Mouse (Mus musculus) testis, adult 2 months (tissue): Measurements from ENCODE around the gene Kars. TPM values are rescaled to one million over a fixed set of nuclear protein-coding genes. Genes with fewer than 3 reads are reported as not detected.
A peak's percentile ranks its signal among the peaks of the same experiment; 100 is the strongest.

Source experiments
- H3K27ac ChIP-seq: fragments of 200-500 bp; 2 replicates; pipeline ENCODE4 v1.5.1; 2012; ENCODE audit warnings: low read depth, low read length; ENCODE audit not compliant: control insufficient read depth, insufficient read depth
- H3K27me3 ChIP-seq: fragments of 200-500 bp; 2 replicates; pipeline ENCODE4 v1.6.1; 2012; ENCODE audit warnings: mild to moderate bottlenecking, low read length, moderate library complexity; ENCODE audit not compliant: control insufficient read depth, insufficient read depth
- H3K36me3 ChIP-seq: fragments of 200-500 bp; 2 replicates; pipeline ENCODE4 v1.6.1; 2012; ENCODE audit warnings: mild to moderate bottlenecking, low read length; ENCODE audit not compliant: control insufficient read depth, insufficient read depth
- H3K4me1 ChIP-seq: fragments of 200-500 bp; 2 replicates; pipeline ENCODE4 v1.6.1; 2012; ENCODE audit warnings: low read length; ENCODE audit not compliant: control insufficient read depth, insufficient read depth
- H3K4me3 ChIP-seq: fragments of 200-500 bp; 2 replicates; pipeline ENCODE4 v1.5.1; 2012; ENCODE audit warnings: low read depth, mild to moderate bottlenecking, low read length, moderate library complexity, mixed read lengths; ENCODE audit not compliant: control insufficient read depth
- CTCF ChIP-seq: fragments of 200-500 bp; IDR thresholded peaks from 2 replicates; pipeline ENCODE4 v1.5.1; 2012; ENCODE audit warnings: low read depth, mild to moderate bottlenecking, inconsistent platforms, low read length, moderate library complexity; ENCODE audit not compliant: control insufficient read depth, insufficient read depth, insufficient replicate concordance
- POLR2A ChIP-seq: fragments of 200-500 bp; IDR thresholded peaks from 2 replicates; pipeline ENCODE4 v1.6.1; 2012; ENCODE audit warnings: low read depth, mild to moderate bottlenecking, inconsistent platforms, low read length, moderate library complexity; ENCODE audit not compliant: control insufficient read depth
- polyA plus RNA-seq: library from polyadenylated mRNA; depleted of rRNA; stranded (reverse); fragments of >200 nt; gene quantifications from 2 replicates; pipeline ENCODE4 v1.2.3, GENCODE M21; 2012; rRNA removed

The Kars gene
- 59.9 and 60.4 TPM in 2 replicates for polyA plus RNA-seq

DNA sequence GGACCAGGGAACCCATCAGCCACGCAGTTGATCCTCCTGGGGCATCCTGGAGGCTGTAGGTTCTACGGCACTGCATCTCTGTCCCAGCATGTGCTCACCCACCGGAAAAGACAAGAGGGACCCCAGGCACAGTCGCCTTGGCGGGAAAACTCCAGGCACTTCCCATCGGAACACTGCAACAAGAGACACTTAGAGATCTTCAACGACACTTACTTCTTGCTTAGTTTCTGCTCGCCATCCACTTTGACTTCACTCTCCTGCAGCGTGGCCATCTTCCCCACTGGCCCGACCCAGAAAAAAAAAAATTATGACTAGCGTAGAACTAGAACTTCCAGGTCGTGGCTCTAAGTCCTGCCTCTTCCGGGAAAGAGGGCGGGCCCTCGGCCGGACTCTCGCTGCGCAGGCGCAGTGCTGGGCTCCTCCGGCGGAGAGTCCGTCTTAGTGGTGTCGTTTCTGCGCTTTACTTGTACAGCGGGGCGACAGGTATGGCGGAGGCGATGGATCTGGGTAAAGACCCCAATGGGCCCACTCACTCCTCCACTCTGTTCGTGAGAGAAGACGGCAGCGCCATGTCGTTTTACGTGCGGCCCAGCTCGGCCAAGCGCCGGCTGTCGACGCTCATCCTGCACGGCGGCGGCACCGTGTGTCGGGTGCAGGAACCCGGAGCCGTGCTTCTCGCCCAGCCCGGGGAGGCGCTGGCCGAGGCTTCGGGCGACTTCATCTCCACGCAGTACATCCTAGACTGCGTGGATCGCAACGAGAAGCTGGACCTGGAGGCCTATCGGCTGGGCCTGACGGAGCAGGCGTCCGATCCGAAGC is at the start of gene Kars, which contains the start of gene Terf2ip:
Gene Kars (minus strand): TSS at position 327 of the 819 bp plus-strand sequence.
Gene Terf2ip (plus strand): TSS at position 402 of the 819 bp plus-strand sequence.
- H3K4me3 ChIP-seq: peak within 1 kb of the TSS; percentile 92
- H3K27ac ChIP-seq: peak within 1 kb of the TSS; percentile 73
- peak; percentile 94 for TF ChIP-seq POLR2A
- no peak for TF ChIP-seq CTCF
- H3K36me3 ChIP-seq: no peaks in the 10 kb centered on the region; the same call in 1 of the 2 replicates
- H3K4me1 ChIP-seq: no peaks in the 10 kb centered on the region; the same call in 1 of the 2 replicates
- no peaks in the 10 kb centered on the region for H3K27me3 ChIP-seq

DNA sequence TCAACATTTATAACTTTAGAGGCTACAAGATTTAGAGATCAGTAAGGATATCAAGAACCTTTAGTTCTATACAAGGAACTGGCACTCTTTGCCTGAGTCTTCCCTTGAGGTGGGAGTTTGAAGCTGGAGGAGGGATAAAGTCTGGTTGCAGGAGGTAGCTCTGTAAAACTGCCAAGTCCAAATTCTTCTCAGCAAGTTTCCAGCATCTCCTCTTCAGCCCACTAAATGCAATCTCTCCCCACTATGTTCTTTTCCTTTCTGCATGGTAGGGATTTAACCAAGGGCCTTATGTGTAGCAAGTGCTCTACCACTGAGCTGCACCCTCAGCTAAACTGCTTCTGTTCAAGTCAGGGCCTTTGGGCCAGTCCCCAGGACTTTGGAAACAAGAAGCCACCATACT is 43.3 kb upstream of the Kars start:
- Histone ChIP-seq H3K4me3 (no peak overlapping the region), H3K36me3 (no peaks in the 10 kb centered on the region), H3K4me1 (no peaks in the 10 kb centered on the region), H3K27ac (no peak overlapping the region), H3K27me3 (no peaks in the 10 kb centered on the region)
- no peak for TF ChIP-seq POLR2A

DNA sequence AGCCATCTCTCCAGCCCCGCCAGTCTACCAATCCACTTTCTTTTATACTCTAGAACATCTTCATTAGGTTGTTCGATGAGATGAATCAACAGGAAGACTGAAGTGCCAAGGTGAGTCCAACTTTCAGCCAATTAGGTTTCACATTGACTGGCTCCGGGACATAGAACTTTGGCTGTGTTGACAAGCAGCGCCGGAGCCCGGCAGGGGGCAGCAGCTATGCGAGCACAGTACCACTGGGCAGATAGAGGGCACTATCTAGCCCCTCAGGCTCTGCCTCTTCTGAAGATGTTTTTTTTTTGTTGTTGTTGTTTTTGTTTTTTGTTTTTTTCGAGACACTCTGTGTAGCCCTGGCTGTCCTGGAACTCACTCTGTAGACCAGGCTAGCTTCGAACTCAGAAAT is 40.4 kb upstream of the Kars start:
- Histone ChIP-seq H3K4me3 (no peak overlapping the region), H3K27me3 (no peaks in the 10 kb centered on the region), H3K27ac (no peak overlapping the region), H3K4me1 (no peaks in the 10 kb centered on the region), H3K36me3 (no peaks in the 10 kb centered on the region)
- TF ChIP-seq POLR2A (no peak), CTCF (peak; percentile 35; the same call in 1 of the 2 replicates)

DNA sequence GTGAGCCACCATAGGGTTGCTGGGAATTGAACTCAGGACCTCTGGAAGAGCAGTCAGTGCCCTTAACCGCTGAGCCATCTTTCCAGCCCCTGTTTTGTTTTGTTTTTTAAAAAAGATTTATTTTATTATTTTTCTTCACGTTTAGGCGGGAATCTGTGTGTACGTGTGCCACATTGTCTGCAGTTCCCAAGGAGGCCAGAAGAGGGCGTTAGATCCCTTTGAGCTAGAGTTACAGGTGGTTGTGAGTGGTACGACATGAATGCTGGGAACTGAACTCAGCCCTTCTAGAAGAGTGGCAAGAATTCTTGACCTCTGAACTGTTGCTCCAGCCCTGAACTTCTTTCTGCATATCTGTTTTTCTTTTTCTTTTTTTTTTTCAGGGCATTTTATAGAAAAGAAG is 38.9 kb upstream of the Kars start:
- no peak overlapping the region for H3K27ac ChIP-seq
- H3K4me1 ChIP-seq: no peaks in the 10 kb centered on the region
- H3K27me3 ChIP-seq: no peaks in the 10 kb centered on the region
- no peak overlapping the region for H3K4me3 ChIP-seq
- no peaks in the 10 kb centered on the region for H3K36me3 ChIP-seq
- TF ChIP-seq POLR2A (no peak), CTCF (peak; percentile 62; the same call in 1 of the 2 replicates)

DNA sequence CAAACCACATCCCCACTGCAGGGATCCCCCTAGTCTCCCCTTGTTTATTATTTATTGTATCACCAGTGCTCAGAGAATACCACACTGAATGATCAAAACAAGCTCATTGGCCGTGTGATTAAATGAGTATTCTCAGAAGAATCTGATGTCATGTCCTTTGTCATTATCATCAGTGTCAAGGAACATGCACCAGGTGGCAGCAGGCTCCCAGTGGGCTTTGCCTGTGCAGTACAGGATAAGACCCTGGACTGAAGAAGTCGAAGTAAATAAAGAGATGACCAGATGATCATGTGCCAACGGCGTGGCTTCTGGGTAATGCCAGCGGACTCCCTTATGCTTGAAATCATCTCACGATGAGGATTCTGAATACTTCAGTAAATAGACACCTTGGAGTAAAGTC is 37.2 kb upstream of the Kars start:
- TF ChIP-seq CTCF (no peak), POLR2A (no peak)

DNA sequence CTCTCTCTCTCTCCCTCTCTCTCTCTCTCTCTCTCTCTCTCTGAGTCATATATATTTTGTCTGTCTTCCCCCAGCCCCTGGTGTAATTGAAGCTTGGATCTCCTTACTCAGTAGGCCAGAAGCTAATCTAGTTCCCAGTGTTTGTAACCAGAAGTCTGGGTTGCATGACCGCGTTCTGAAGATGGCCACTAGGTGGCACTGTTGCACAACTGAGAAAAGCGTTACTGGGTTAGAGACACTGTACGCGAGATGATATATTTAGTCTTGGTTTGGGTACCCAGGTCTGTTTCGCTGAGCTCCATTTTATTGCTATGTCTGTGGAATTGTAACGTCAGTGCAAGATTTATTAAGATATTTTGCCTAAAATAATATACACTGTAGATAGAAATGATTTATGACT is 34.8 kb upstream of the Kars start:
- Histone ChIP-seq H3K36me3 (no peaks in the 10 kb centered on the region), H3K4me3 (no peak overlapping the region), H3K27me3 (no peaks in the 10 kb centered on the region), H3K27ac (no peak overlapping the region), H3K4me1 (no peaks in the 10 kb centered on the region)
- TF ChIP-seq POLR2A (no peak), CTCF (peak; percentile 61; the same call in 1 of the 2 replicates)

More for the DNA sequence above, 37.2 kb upstream of the Kars start:
- Histone ChIP-seq H3K4me3 (no peak overlapping the region), H3K27ac (no peak overlapping the region), H3K4me1 (no peaks in the 10 kb centered on the region), H3K27me3 (no peaks in the 10 kb centered on the region), H3K36me3 (no peaks in the 10 kb centered on the region)

DNA sequence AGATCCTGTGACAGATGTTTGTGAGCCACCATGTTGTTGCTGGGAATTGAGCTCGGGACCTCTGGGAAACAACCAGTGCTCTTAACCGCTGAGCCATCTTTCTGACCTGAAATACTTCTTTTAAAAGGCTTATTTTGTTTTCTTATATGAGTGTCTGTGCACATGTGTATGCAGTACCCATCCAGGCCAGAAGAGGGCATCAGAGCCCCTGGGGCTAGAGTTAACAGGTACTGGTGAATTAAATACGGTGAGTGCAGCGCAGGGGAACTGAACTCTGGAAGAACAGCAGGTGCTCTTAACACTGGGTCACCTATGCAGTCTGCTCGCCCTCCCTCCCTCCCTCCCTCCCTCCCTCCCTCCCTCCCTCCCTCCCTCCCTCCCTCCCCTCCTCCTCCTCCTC is 34.1 kb upstream of the Kars start:
- H3K4me1 ChIP-seq: no peaks in the 10 kb centered on the region
- H3K36me3 ChIP-seq: no peaks in the 10 kb centered on the region
- no peaks in the 10 kb centered on the region for H3K27me3 ChIP-seq
- H3K27ac ChIP-seq: no peak overlapping the region
- no peak overlapping the region for H3K4me3 ChIP-seq
- TF ChIP-seq CTCF: peak; percentile 47; the same call in 1 of the 2 replicates
- TF ChIP-seq POLR2A: no peak
